Mouse (Mus musculus) liver, embryonic 14.5 days (tissue): Measurements from ENCODE around the gene Slc25a4.

Source experiments
- CTCF ChIP-seq: IDR thresholded peaks from 2 replicates; pipeline ENCODE4 v1.5.1; 2016; ENCODE audit warnings: antibody characterized with exemption, low read depth, control low read depth
- EP300 ChIP-seq: IDR thresholded peaks from 2 replicates; pipeline ENCODE4 v1.6.1; 2016; ENCODE audit warnings: antibody characterized with exemption, low read depth

- no peak for TF ChIP-seq CTCF
- TF ChIP-seq EP300, result no peak
Measured at GRCm38 (mm10) chr8:46206107-46206506, 5.0 kb downstream of the Slc25a4 start.
